Mouse (Mus musculus): Measurements from ENCODE around the gene Krtap8-1. TPM values are rescaled to one million over a fixed set of nuclear protein-coding genes. Genes with fewer than 3 reads are reported as not detected.
A peak's percentile ranks its signal among the peaks of the same experiment; 100 is the strongest.

Gene Krtap8-1
- polyA plus RNA-seq (2015; fragmentation: Nextera tagmentation; extraction: Ambion mirVana) = not detected in 2 replicates

DNA sequence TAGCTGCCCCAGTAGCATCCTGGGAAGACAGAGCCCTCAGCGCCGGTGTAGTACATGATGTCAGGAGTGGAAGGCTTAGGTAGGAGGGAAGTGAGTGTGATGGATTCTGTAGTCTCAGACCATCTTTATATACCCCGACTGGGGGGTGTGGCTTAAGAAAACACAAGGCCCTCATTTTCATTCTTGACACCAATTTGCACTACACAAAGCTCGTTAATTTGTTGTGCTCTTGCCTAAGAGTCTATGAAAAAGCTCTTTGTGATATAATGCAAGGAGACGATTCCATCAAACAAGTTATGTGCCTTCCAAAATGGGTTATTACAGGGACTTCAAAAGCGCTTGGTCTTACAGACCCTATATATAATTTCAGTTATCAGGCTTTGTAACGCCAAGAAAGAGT is at the start of gene Krtap8-1:
Gene Krtap8-1 (minus strand): TSS at position 101 of the 400 bp plus-strand sequence.
- H3K4me1 ChIP-seq = no peaks in the 10 kb centered on the region
- H3K27me3 ChIP-seq = no peaks in the 10 kb centered on the region
- ATAC-seq (replicated peaks; ENCODE audit: low FRiP score) = no peak
- H3K4me3 ChIP-seq (replicated peaks) = no peak within 1 kb of the TSS
- no peak within 1 kb of the TSS for H3K9ac ChIP-seq
- no peak within 1 kb of the TSS for H3K27ac ChIP-seq
- H3K36me3 ChIP-seq = no peaks in the 10 kb centered on the region
- WGBS = 88% methylated on average over 7 of the region's 7 CpGs
- H3K9me3 ChIP-seq (replicated peaks) = no peaks in the 10 kb centered on the region
- H3K4me2 ChIP-seq = no peak within 1 kb of the TSS

DNA sequence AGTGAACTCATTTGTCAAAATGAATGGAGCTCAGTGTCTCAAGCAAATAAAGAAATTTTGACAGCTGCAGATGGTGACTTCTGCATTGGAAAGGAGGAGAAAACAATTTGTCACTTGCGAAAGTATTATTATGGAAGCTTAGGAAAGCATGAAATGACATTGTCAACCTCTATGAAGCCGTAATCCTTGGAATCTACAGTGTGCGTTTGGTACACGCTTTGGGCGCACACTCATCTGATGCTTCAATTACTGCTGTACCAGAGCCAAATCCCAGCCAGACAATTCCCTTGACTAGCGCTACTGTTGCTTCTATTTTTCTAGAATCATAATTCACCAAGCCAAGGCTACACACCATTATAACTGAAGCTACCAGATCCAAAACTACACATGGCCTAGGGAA is 49.6 kb upstream of the Krtap8-1 start:
- no peak overlapping the region for H3K4me2 ChIP-seq
- ATAC-seq (replicated peaks; ENCODE audit: low FRiP score) = no peak
- H3K9me3 ChIP-seq (replicated peaks) = no peaks in the 10 kb centered on the region
- no peak overlapping the region for H3K9ac ChIP-seq
- no peak overlapping the region for H3K4me3 ChIP-seq (replicated peaks)
- H3K36me3 ChIP-seq = no peaks in the 10 kb centered on the region
- H3K27ac ChIP-seq = no peak overlapping the region
- WGBS = 94% methylated on average over 6 of the region's 6 CpGs
- no peaks in the 10 kb centered on the region for H3K27me3 ChIP-seq
- H3K4me1 ChIP-seq = no peaks in the 10 kb centered on the region

DNA sequence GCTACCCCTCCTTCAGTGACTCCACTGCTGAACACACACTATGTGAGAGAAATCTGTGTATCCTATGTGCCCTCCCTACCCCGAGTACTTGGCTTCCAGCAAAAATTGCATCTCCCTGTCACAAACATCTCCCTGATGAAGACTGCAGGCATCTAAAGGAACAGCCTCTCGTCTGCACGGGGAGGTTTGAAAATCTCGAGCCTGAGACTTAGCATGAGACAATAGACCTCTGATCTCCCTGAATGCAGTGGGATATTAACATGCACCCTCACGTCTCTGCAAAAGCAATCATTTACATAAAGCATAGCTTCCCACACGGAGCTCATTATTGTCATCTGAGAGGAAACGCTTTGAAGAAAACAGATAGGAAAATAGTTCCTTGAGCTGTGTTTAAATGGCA is 42.8 kb upstream of the Krtap8-1 start:
- Histone ChIP-seq H3K4me1 (no peaks in the 10 kb centered on the region), H3K36me3 (no peaks in the 10 kb centered on the region), H3K27ac (no peak overlapping the region), H3K9ac (no peak overlapping the region), H3K27me3 (no peaks in the 10 kb centered on the region), H3K4me3 (replicated peaks) (no peak overlapping the region), H3K4me2 (no peak overlapping the region), H3K9me3 (replicated peaks) (no peaks in the 10 kb centered on the region)
- no peak for ATAC-seq (replicated peaks; ENCODE audit: low FRiP score)
- WGBS = 56% methylated on average over 7 of the region's 7 CpGs

DNA sequence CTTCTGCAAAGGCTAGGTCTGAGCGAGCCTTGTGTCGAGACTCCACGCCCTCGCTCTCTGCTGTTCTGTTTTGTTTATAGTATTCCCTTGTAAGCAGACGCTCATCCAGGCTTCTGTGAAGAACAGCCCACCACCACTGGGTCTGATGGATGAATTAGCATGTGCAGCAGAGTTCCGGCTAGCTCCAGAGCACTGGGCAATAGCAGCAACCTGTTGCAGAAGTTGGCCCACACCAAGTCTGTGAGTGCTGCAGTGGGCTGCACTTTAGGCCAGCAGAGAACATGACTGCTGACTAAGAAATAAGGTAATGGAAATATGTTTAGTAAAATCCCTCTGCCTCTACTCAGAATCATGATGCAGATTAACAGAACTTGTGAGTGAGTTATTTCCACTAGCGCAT is 42.1 kb upstream of the Krtap8-1 start:
- no peaks in the 10 kb centered on the region for H3K4me1 ChIP-seq
- no peaks in the 10 kb centered on the region for H3K27me3 ChIP-seq
- no peak overlapping the region for H3K27ac ChIP-seq
- H3K9ac ChIP-seq = no peak overlapping the region
- no peak for ATAC-seq (replicated peaks; ENCODE audit: low FRiP score)
- no peak overlapping the region for H3K4me3 ChIP-seq (replicated peaks)
- H3K9me3 ChIP-seq (replicated peaks) = no peaks in the 10 kb centered on the region
- no peak overlapping the region for H3K4me2 ChIP-seq
- H3K36me3 ChIP-seq = no peaks in the 10 kb centered on the region
- 71% methylated on average over 7 of the region's 7 CpGs for WGBS

DNA sequence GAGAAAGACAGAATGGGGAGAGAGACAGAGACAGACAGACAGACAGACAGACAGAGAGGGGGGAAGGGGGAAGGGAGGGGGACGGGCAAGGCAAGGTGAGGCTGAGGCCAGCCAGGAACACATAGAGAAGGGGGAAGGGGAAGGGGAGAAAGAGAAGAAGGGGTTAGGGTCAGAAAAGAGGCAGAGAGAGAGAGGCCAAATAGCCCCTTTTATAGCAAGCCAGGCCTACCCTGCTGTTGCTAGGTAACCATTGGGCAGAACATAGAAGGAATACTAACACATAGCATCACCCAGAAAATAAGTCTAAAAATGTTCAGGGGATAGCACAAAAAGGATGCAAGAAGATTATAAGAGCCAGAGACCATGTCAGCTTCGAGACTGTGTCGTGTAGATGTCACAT is 40.6 kb upstream of the Krtap8-1 start:
- no peaks in the 10 kb centered on the region for H3K27me3 ChIP-seq
- no peak overlapping the region for H3K9ac ChIP-seq
- no peak overlapping the region for H3K4me3 ChIP-seq (replicated peaks)
- H3K27ac ChIP-seq = no peak overlapping the region
- no peaks in the 10 kb centered on the region for H3K9me3 ChIP-seq (replicated peaks)
- no peak overlapping the region for H3K4me2 ChIP-seq
- 90% methylated on average over 3 of the region's 3 CpGs for WGBS
- no peaks in the 10 kb centered on the region for H3K4me1 ChIP-seq
- no peak for ATAC-seq (replicated peaks; ENCODE audit: low FRiP score)
- no peaks in the 10 kb centered on the region for H3K36me3 ChIP-seq

DNA sequence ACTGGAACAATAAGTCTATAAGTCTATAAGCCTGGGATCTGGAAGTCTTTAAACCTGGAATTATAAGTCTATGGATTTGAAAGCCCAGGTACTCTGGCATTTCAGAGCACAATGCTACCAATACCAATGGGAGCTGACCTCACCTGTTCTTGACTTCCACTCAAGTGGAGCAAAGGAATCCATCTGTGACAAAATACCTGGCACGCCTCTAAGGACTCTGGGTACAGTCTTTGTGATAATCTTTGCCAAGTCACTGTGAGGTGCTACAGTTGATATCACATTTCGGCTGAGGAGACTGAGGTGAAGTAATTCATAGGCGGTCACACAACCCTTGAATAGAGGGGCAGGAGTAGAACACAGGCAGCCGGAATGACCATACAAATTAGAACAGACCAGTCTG is 33.2 kb upstream of the Krtap8-1 start:
- no peak overlapping the region for H3K27ac ChIP-seq
- ATAC-seq (replicated peaks; ENCODE audit: low FRiP score) = no peak
- H3K4me2 ChIP-seq = no peak overlapping the region
- no peak overlapping the region for H3K4me3 ChIP-seq (replicated peaks)
- H3K36me3 ChIP-seq = no peaks in the 10 kb centered on the region
- 88% methylated on average over 4 of the region's 4 CpGs for WGBS
- no peaks in the 10 kb centered on the region for H3K9me3 ChIP-seq (replicated peaks)
- H3K27me3 ChIP-seq = no peaks in the 10 kb centered on the region
- no peaks in the 10 kb centered on the region for H3K4me1 ChIP-seq
- H3K9ac ChIP-seq = no peak overlapping the region

DNA sequence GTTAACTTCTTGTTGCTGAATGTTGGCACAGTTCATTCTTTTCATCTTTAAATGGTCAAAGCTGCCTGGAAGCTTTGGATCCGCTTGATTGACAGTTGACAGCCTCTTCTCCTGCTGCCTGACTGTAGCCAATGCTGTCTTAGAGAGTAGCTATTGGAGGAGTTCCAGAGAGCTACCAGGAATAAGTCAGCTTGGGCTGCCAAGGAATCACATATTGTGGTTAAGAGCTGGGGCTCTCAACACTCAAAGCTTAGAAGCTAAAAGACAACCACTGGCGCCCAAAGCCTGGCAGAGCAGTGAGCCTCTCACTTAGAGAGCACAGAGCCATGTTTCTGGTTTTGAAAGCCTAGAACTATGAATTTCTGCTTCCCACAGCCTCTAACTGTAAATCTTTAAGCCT is 32.8 kb upstream of the Krtap8-1 start:
- ATAC-seq (replicated peaks; ENCODE audit: low FRiP score) = no peak
- H3K4me1 ChIP-seq = no peaks in the 10 kb centered on the region
- no peaks in the 10 kb centered on the region for H3K36me3 ChIP-seq
- H3K9me3 ChIP-seq (replicated peaks) = no peaks in the 10 kb centered on the region
- no peak overlapping the region for H3K27ac ChIP-seq
- no peak overlapping the region for H3K4me3 ChIP-seq (replicated peaks)
- H3K27me3 ChIP-seq = no peaks in the 10 kb centered on the region
- WGBS = 89% methylated on average over 2 of the region's 2 CpGs
- no peak overlapping the region for H3K9ac ChIP-seq
- H3K4me2 ChIP-seq = no peak overlapping the region

DNA sequence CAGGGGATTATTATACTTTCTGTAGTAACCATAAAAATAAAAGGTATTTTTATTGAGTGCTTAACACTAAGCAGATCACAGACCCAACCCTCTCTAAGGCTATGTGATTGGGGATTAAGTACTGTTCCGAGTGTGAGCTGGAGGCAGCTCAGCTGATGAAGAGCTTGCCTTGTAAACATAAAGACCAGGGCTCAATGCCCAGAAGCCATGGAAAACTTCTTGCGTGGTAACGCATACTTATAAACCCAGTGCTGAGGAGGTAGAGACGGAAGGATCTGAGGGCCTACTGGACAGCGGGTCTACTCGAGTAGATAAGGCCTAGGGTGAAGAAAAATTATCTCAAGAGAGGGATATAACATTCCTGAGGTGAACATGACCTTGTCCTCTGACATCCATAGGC is 32.3 kb upstream of the Krtap8-1 start:
- Histone ChIP-seq H3K4me2 (no peak overlapping the region), H3K4me1 (no peaks in the 10 kb centered on the region), H3K36me3 (no peaks in the 10 kb centered on the region), H3K9ac (no peak overlapping the region), H3K27me3 (no peaks in the 10 kb centered on the region), H3K27ac (no peak overlapping the region), H3K4me3 (replicated peaks) (no peak overlapping the region), H3K9me3 (replicated peaks) (no peaks in the 10 kb centered on the region)
- WGBS = 91% methylated on average over 6 of the region's 6 CpGs
- no peak for ATAC-seq (replicated peaks; ENCODE audit: low FRiP score)

DNA sequence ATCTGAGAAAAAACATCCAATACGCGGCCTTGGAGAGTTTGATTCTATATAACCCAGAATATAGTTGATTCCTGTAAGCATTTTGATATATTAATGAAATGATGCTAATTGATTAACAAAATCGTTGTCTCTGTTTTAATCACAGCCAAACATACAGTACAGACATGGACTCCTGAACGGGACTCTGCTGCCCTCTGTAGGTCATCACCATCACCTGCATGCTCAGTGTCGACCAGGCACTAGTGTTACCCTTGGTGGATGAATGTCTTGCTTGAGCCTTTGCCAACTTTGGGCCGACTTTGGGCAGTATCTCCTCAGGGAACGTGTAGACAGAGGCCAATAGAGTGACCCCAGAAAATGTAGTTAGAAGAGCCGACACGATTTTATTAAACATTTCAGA is 29.9 kb upstream of the Krtap8-1 start:
- Histone ChIP-seq H3K36me3 (no peaks in the 10 kb centered on the region), H3K9ac (no peak overlapping the region), H3K4me3 (replicated peaks) (no peak overlapping the region), H3K27me3 (no peaks in the 10 kb centered on the region), H3K4me2 (no peak overlapping the region), H3K9me3 (replicated peaks) (no peaks in the 10 kb centered on the region), H3K4me1 (no peaks in the 10 kb centered on the region), H3K27ac (no peak overlapping the region)
- WGBS = 59% methylated on average over 9 of the region's 9 CpGs
- 0 out of 2 replicates have a peak, but pooled peaks have one; percentile 58 for ATAC-seq (replicated peaks; ENCODE audit: low FRiP score)

DNA sequence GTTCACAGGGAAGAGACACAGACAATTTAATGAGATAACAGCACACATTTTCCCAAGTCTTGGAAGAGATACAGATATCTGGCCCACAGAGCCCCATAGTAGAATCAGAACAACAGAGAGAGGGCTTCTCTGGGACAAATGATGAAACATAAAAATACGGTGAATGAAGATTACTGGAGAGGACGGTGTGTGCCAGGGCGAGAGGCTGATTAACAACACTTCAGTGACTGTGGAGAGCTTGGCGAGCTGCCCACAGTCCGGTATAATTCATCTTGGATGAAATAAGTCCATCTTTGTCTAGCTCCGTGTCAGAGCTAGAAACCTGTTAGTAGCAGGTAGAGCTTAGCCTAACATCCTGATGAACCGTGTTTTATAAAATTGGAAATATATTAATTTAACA is 25.7 kb upstream of the Krtap8-1 start:
- H3K27ac ChIP-seq = no peak overlapping the region
- no peak overlapping the region for H3K4me3 ChIP-seq (replicated peaks)
- H3K9ac ChIP-seq = no peak overlapping the region
- 78% methylated on average over 7 of the region's 7 CpGs for WGBS
- ATAC-seq (replicated peaks; ENCODE audit: low FRiP score) = no peak
- no peaks in the 10 kb centered on the region for H3K4me1 ChIP-seq
- H3K27me3 ChIP-seq = no peaks in the 10 kb centered on the region
- H3K36me3 ChIP-seq = no peaks in the 10 kb centered on the region
- no peaks in the 10 kb centered on the region for H3K9me3 ChIP-seq (replicated peaks)
- H3K4me2 ChIP-seq = no peak overlapping the region

DNA sequence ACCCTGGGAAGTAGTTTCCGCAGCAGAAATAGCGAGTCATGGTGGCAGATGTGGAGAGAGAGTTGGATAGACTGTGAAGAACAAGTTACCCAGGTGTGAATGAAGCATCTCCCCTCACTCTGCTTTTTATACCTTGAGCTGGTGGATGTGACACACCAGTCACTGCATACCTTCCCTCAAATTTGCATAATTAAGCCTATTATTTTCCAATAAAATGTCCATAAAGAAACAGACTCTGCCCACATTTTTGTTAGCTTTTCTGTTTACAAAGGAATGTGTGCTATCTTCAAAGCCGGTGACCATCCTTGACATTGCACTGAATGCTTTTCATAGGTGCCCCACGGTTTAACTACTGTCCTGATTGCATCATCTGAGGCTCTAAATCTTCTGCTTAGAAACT is 20.5 kb upstream of the Krtap8-1 start, which contains the start of gene Krtap7-1:
Gene Krtap7-1 (minus strand): TSS at position 101 of the 400 bp plus-strand sequence.
- Histone ChIP-seq H3K9me3 (replicated peaks) (no peaks in the 10 kb centered on the region), H3K9ac (no peak within 1 kb of the TSS), H3K36me3 (no peaks in the 10 kb centered on the region), H3K4me1 (no peaks in the 10 kb centered on the region), H3K4me2 (no peak within 1 kb of the TSS), H3K27me3 (no peaks in the 10 kb centered on the region), H3K4me3 (replicated peaks) (no peak within 1 kb of the TSS), H3K27ac (no peak within 1 kb of the TSS)
- 84% methylated on average over 4 of the region's 4 CpGs for WGBS
- ATAC-seq (replicated peaks; ENCODE audit: low FRiP score) = no peak

DNA sequence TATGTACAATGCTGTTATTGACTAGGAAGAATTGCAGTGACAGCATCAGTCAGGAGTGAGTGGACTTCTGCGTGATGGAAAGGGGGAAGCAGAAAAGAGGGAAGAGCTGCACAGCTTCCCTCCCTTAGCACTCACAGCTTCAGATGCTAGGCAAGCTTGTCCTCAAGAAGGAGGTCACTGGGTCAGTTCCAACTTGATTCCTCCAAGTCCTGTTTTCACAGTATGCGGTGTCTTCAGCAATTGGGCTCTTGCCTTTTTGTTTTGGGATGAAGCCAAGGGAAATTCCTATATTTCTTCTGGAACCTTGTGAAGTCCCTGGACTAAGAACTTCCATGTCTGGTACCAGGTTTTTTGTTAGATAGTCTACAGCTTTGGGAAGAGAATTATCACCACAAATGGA is 15.8 kb upstream of the Krtap8-1 start:
- Histone ChIP-seq H3K9me3 (replicated peaks) (no peaks in the 10 kb centered on the region), H3K4me1 (no peaks in the 10 kb centered on the region), H3K27ac (no peak overlapping the region), H3K9ac (no peak overlapping the region), H3K27me3 (no peaks in the 10 kb centered on the region), H3K4me2 (no peak overlapping the region), H3K36me3 (no peaks in the 10 kb centered on the region), H3K4me3 (replicated peaks) (no peak overlapping the region)
- ATAC-seq (replicated peaks; ENCODE audit: low FRiP score) = no peak
- 82% methylated on average over 2 of the region's 2 CpGs for WGBS

DNA sequence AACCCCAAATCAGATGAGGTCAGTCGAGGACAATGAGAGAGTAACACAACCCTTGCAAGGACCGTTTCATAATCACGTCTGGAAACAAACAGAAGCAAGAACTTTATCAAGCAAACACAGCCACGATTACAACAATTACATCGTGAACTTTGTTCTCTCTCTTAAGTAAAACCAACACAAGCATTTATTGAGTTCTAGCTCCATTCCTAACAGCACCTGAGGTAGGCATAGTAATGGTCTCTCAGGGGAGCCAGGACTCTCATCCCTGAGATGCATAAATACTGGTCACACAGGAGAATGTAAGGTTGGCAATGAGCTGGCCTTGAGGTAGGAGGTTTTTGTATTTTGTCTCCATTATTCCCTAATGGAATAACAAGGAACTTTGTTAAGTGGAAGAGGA is 14.1 kb upstream of the Krtap8-1 start:
- ATAC-seq (replicated peaks; ENCODE audit: low FRiP score) = no peak
- H3K27me3 ChIP-seq = no peaks in the 10 kb centered on the region

More for the DNA sequence above, 14.1 kb upstream of the Krtap8-1 start:
- Histone ChIP-seq H3K27ac (no peak overlapping the region), H3K9ac (no peak overlapping the region), H3K4me2 (no peak overlapping the region), H3K4me3 (replicated peaks) (no peak overlapping the region), H3K4me1 (no peaks in the 10 kb centered on the region), H3K36me3 (no peaks in the 10 kb centered on the region), H3K9me3 (replicated peaks) (no peaks in the 10 kb centered on the region)
- 80% methylated on average over 5 of the region's 5 CpGs for WGBS

Data from kidney, embryonic 15.5 days (tissue).